Mouse (Mus musculus) neural tube, embryonic 10.5 days (tissue): ENCODE measurements at regions not wholly inside any gene's neighbourhood (a gene's known extent, or its start where the extent isn't known, plus 50 kb on each side); places are given as distances from the start of the nearest gene placed in this dataset.

ENCODE experiments used
- DNase-seq: peaks from one replicate; pipeline ENCODE4 v3.0.0-alpha.2; 2017; ENCODE audit warnings: low spot score; ENCODE audit errors: extremely low spot score

DNA sequence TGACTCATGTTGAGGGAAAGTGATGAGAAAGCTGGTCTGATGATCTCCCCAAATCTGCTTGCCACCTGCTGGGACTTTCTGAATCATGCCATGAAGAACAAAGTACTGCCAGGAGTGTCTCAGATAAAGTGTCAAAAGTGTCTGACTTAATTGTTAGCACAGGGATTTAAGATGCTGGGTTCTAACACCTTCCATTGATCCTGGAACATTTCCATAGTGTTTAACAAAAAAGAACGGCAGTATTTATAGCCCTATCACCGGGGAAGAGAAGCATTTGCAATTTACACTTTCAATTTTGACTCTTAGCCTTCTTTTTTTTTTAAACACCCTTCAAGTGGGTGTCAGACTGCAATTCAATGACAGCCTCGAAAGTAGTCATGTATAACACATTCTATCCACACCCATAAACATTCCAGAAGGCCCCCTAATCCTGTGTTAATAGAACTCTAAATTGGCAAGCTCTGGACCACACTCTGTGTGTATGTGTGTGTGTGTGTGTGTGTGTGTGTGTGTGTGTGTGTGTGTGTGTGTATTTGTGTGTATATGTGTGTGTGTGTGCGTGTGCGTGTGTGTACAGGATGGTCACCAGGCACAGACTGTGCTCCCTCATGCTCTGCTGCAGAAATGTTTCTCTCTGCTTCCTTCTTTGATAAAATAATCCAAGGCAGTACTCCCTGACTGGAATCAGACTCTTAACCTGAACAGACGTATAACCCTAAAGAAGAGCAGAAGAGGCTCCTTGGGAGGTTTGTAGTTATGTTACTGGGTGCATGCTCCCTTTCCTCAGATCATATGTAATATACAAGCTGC is 313.2 kb downstream of the Rnd3 start:
- no peak for DNase-seq

DNA sequence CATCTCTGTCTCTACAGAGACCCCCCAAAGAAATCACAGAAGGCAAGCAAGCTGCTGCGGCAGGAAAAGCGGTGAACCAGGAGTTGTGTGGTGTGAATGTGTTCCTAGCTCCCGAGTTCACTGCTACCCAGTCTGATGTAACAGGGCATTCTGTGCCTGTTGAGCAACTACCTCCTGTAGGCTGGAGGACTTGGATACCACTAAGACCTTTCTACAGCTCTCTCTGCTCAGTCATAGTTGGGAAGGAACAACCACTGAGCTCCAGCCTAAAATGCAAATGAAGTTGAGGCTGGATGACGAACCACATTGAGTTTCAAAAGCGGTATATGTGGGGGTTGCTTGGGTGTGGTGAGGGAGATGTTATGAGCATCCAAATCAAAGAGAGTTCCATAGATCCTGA is 315.1 kb downstream of the Rnd3 start:
- no peak for DNase-seq

DNA sequence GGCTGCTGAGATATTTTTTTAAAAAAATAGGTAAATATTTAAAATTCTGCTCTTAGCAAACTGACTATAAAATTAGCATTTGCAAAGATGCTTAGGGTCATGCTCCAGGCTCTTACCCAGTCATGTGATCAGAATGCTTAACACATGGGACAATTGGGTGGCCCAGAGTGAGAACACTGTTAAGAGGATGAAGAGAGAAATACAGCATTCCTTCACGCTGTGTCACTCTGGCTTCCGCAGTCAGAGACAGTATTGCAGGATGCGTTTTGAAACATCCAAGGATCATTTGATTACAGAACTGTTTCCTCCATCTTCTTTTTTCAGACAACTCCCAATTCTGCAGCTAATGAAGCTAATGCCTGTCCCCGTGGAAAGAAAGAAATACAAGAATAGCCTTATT is 316.4 kb downstream of the Rnd3 start:
- no peak for DNase-seq

DNA sequence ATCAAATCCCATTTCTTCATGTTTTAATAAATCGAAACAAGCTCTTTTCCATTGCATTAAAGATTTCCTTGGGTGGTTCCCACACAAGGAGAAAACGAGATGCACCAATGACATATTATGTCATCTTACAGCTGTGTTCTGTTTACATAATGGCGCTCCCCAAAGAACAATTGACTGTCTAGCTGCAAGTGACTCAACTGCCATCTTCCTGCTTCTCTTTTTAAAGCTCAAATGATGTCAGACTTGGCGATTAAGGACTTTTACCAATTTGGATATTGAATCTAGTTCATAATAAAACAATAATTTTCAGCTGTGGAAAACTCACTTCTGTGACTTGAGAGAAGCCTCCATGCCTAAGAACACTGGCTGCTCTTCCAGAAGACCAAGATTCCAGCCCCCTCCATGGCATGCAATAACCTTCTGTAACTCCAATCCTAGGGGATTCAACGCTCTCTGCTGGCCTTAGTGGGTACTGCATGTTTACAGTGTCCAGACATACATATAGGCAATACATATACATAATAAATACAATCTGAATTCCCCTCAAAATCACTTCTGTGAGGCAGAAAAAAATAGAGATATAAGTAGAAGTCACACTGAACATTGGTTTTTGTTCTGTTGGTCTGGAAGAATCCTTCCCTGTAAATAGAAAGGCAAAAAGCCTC is 318.7 kb downstream of the Rnd3 start:
- DNase-seq = no peak

DNA sequence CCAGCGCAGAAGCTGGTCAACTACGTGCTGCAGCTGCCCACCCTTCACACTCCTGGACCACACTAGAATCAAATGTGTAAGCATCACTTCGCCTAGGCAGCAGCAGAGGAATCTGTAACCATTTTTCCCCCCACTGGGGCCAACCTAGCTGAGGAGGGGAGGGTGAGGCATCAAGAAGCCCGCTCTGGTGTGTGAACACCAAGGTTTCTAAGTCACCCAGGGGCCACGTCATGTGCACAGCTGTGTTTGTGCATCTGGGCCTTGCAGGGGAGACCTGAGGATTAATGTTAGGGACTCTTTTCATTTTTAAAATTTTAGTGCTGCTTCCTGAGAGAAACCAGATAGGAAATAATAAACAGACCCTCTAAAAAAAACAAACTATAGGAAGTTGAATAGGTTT is 321.8 kb downstream of the Rnd3 start:
- DNase-seq = no peak

DNA sequence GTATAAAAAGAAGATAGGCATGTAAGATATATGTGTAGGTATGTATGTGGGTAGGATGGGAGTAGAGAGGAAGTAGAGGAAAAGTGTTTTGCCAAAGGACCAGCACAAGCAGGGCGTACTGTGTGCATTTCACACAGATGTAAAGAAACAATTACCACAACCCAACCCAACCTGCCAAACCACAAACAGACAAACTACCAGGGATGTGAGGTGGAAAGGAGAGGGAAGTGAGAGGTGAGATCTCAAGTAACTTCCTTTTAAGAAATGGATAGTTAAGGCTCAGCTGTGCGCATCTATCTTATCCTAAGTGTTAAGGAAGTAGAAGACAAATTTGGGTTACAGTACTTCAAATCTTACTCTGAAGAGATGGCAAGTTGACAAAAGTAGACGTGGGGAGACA is 322.4 kb downstream of the Rnd3 start:
- no peak for DNase-seq

DNA sequence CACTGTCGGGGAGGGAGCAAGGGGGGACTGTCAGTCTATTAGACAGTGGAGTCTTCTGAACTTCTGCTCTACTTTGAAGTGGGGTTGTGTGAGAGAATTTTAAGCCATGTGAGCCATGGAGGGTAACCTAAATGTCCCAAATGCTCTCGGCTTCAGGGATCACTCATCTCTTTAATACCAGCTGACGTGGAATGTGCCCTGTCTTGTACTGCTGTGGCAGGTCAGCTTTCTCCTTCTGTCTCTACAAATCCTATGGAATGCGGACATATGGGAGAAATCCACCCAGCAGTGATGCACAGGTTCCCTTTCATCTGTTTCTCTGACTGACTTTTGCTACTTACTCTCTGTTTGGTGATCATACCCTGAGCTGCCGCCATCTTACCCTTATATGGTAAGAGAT is 323.3 kb downstream of the Rnd3 start:
- no peak for DNase-seq

DNA sequence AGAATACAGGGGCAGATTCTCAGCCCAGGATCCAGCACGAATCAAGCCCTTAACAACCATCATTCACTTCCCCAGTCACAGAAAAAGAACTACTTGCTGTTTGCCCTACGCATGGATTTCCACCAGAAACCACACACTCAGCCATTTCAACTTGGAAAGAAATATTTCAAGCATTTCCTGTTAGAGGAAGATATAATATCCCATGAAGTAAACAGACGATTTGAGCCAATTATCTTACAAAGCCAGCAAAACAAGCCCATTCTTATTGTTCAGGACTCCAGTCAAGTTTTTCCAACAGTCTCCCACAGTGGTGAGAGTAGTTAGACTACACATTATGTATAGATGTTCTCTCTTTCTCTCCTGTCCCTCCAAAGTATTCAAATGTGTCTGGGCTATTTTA is 324.1 kb downstream of the Rnd3 start:
- DNase-seq = no peak

DNA sequence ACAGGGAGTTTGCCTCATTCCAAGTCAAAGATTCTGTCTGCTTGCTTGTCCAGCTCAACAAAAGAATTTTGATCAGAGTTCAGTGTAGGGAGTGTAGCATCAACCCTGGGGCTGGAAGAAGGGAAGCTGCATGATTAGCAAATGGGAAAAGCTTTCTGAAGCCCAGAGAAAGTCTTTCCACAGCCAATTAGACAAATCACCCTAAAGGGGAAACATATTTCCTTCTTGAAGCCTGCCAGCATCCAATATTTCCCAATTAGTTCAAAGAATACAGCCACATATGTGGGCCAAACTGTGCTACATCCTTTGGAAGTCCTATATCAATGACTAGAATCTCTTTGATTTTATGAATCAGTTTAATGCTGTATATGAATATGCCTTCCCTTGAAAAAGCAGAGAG is 326.2 kb downstream of the Rnd3 start:
- no peak for DNase-seq

DNA sequence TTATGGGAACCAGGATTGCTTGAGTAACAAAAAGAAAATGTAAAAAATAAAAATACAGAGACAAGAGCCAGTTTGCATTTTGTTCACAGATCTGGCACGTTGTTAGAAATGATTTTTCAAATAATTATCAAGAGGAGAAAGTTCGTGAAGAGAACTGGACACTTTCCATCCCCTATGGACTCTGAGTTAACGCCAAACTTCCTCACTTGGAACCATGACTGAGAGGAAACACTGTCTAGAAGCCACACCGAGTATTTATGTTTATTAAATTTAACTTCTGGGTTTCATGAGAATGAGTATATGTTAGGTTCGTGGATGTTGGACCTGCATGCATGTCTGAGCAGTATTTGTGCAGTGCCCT is 329.6 kb downstream of the Rnd3 start:
- no peak for DNase-seq

DNA sequence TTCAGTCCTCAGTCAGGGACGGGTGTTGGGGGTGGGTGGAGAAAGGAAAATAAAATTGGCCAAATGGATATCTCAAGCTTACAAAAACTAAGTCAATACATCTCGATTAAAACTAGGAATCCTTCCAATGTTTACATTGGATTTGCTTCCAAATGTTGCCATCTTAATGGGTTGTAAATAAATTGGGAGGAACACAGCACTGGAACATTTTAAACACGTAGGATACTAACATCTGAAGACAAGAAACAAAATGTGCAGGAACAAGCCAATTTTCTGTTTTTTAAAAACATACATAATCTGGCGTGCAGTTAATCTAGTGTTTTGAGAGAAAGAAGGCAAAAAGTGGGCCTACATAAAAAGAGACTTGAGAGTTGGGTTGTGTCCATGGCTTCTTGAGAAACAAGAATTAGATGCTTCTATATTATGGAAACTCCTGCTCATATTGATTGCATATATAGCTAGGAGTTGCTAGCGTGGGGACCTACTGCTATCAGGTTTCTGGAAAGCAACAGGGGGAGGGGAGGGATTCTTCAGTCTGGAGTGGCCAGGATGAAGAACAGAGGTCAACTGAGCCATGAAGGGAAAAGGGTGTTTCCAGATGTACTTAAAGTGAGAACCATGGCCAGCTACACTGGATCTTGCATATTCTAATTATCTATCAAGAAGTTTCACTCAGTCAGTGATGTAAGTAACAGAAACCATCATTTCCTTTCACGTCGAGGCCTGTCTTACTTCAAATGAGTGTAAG is 330.2 kb downstream of the Rnd3 start:
- DNase-seq = no peak

DNA sequence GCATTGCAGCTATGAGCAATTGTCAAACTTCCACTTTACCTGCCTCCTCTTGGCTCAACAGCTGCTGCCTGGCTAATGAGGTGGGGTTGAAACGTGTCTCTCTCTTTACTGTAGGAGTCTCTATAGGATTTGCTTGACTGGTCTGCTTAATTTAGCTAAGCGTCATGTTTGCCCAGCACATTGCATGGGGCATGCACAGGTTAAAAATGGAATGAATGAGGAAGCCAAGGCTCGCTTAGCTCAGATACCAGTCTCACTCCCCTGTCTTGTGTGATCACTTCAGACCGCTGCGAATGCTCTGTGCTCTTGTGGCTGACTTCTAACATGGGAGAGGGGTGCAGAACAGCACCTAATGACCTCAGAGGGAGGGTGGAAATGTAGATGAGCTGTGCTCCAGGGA is 332.5 kb downstream of the Rnd3 start:
- no peak for DNase-seq

DNA sequence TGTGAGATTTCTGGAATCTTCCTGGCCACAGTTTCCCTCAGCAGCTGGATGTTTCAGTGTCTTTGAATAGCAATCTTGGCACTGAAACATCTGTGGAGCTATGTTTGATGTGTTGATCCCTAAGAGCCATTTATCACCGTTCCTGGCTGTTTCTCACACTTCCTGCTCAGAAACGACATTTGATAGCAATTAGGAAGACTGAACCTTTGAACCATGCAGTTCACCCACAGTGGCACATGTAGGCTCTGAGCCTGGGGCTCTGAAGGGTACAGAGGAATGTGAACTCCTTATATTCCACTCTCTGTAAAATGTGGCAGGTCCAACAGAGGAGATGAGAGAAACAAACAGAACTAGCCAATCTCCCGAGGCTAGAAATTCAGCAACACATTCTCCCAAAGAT is 333.4 kb downstream of the Rnd3 start:
- peak; percentile 31 for DNase-seq

DNA sequence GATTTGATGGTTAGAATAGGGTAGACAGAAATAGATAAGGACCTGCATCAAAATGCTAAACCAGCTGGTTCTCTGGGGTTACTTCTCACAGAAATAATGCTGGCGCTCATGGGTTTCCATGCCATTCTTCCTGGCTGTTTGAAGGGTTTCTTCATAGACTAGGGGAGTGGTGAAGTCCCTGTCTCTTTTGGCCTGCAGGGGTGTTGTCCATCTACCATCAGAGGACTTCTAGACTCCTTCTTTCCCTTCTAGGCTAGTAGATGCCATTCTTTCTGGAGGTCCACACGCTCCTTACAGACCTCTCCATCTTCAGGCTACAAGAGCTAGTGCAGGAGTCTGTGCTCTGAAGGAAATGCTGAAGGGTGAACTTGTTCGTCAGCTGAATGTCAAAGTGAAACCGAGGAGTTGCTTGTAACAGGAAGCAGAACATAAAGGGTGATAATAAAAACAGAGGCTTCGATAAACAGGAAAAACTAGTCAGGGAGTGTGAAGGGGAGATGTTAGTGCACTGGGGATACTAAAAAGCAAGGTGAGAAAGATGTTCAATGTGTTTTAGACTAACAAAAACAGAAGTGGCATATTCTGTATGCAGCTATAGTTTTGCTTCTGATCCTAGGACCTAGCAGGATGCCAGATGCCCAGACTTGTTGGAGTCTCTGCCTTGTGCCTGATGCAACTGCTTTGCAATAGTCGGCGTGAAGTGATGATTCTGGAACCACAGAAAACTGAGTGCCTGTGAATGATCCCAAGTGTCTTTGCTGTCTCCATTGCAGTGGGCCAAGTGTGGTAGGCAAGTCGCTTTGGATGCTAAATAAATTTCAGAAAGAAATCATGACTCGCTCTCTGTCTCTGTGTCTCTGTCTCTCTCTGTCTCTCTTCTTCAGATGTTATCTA is 335.1 kb downstream of the Rnd3 start:
- no peak for DNase-seq

DNA sequence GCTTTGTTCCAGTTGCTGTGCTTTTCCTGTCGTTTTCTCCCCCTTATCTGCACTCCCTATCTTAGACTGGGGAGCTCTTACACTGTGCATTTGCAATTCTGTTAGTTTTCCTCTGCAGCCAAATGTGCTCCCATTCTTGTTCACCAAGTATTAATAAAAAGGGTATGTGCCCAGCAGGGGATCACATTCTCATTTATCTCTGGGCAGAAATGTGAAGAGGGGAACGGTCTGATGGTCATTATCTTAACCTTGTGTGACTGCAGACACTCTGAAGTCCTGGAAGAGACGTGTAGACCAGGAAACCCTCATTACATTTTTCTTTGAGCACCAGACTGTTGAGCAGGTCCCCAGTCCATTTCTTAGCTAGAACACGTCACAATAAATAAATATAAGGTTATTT is 336.6 kb downstream of the Rnd3 start:
- DNase-seq = no peak

DNA sequence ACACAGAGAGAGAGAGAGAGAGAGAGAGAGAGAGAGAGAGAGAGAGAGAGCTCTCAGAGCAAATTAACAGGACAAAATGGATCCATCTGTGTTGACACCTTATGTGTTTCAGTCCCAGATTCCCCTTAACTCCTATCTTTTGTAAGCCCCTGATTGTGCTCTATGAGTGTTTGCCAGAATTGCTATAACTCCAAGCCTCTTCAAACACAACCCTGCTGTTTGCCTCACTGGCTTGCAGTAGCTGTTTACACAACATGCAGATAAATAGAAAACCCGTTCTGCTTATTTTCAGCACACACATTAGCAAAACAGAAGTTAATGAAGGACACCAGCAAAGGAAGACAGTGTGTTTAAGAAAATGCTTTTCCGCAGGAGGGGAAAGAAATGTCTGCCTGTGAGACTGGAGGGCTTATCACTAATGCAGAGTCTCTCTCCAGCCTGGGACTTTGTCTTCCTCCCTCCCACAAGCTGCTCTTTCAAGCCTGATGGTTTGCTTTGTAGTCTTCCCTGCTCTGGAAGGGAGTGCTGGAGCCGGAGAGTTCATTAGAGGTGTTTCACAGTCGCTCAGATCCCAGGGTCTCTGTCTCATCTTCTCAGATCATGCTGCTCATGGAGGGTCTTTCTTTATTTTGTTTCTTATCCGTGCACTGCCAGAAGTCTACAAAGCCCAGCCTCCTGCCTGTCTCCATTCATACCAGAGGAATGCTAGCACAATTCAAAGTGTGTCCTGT is 338.4 kb downstream of the Rnd3 start:
- peak; percentile 32 for DNase-seq

DNA sequence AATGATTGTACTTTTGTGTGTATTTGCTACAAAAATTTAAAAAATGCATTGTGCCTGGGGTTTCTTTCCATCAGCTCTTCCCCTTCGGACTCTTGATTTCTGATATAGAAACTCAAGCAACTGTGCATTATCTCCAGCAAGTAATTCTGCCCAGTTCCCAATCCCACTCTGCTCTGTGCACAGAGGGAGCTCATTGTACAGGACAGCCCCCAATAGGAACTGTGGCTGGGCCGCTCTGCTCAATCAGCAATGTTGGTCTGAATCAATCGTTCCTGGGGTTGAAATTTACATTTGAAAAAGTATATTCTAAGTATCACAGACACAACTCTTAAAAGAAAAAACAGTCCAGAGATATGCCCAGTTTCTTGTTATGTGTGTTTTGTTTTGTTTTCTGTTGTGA is 339.1 kb downstream of the Rnd3 start:
- DNase-seq = no peak

DNA sequence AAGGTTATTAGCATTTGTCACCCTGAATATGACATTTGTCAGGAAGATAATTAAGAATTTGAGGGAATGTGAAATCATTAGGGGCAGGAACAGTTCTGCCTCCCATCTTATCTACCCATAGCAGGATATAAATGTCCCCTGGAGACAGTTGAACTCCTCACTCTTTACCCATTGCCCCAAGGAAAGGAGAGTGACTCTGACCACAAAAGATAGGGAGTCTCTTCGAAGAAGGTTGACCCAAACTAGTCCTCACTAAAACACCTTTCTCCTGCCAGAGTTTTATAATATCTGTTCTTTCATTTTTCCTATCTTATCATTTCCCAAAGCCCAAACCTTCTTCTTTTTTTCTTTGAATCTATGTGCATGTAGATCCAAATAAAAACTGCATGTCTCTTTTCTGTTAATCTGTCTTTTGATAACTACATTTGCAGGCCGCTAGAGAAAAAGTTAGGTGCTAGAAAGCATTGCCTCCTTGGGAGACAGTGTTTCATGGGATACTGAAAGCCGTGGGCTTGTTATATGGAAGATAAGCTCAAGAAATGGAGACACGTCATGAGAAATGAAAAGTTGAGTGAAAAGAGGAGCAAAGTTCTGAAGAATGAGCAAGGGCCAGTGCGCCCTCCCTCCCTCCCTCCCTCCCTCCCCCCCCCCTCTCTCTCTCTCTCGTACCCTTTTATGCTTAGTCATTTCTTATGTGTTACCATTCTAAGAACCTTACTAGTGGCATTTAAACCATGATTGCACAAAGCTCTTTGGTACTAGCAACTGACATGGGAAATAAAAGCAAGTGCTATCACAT is 341.6 kb downstream of the Rnd3 start:
- DNase-seq = no peak

DNA sequence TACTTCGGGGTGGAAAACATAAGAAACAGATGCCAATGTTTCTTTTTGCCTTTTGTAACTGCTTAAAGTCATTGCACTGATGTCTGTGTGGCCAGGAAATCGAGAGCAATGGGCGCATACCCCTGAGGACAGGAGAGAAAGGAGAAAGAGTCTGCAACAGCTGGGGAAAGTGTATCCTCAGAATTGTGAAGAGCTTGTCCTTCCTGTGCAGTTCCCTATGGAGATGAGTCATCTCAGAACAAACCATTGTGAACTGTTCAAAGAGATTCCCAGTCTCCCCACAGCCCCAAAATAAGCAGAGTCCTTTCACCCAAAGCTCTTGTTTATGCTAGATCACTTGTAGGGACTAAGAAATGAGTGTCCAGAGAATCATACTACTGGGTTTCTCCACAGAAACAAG is 343.3 kb downstream of the Rnd3 start:
- no peak for DNase-seq

DNA sequence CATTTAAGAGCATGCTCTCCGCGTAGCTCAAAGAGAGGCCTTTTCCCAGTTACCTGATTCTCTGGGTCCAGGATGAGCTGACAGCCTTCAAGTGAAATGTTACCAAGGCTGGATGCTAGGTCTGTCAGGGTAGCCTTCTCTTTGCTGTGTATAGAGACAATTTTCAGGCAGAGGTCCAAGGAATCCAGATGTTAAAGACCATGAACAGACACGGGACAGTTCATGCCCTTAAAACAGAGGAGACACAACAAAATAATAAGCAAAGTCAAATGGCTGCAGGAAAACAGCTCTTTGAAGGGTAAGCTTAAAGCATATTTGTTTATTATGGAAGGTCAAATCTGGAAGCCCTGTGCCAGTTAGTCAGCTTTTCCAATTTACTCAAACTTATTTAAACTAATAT is 352.8 kb downstream of the Rnd3 start:
- no peak for DNase-seq
